Mouse (Mus musculus) adrenal gland, postnatal 25 days (tissue): ENCODE measurements around the gene Cnppd1. TPM values are rescaled to one million over a fixed set of nuclear protein-coding genes. Genes with fewer than 3 reads are reported as not detected.

ENCODE experiments used
- DNase-seq: peaks from one replicate; pipeline ENCODE4 v3.0.0; 2021; ENCODE audit warnings: mixed read lengths
- total RNA-seq: library from RNA; stranded (reverse); gene quantifications from 2 replicates; pipeline ENCODE4 v1.2.3, GENCODE M21; 2021

Gene Cnppd1
- total RNA-seq, 1 experiment from 2014 or later = 48.9 TPM

GRCm38 (mm10) chr1:75147411-75148135, 5.1 kb upstream of the Cnppd1 start:
- no peak for DNase-seq

- no peak for DNase-seq
Measured at GRCm38 (mm10) chr1:75145589-75145988, 3.1 kb upstream of the Cnppd1 start.

- peak; percentile 76 for DNase-seq
Measured at GRCm38 (mm10) chr1:75141486-75142190, 873 bp downstream of the Cnppd1 start.

- DNase-seq = no peak
Measured at GRCm38 (mm10) chr1:75140601-75141190, 1.8 kb downstream of the Cnppd1 start.

GRCm38 (mm10) chr1:75138448-75138847, 4.1 kb downstream of the Cnppd1 start:
- no peak for DNase-seq

GRCm38 (mm10) chr1:75136730-75137129, 5.8 kb downstream of the Cnppd1 start:
- DNase-seq = no peak

- DNase-seq = no peak
Measured at GRCm38 (mm10) chr1:75136293-75136692, 6.2 kb downstream of the Cnppd1 start.

GRCm38 (mm10) chr1:75133421-75134207, 8.9 kb downstream of the Cnppd1 start, which contains the start of gene Slc23a3:
TSS of gene Slc23a3 (minus strand) at chr1:75133890.
- DNase-seq = no peak

GRCm38 (mm10) chr1:75128641-75129040, 13.9 kb downstream of the Cnppd1 start:
- DNase-seq = no peak

- no peak for DNase-seq
Measured at GRCm38 (mm10) chr1:75125418-75125817, 17.1 kb downstream of the Cnppd1 start.

- peak; percentile 94 for DNase-seq
Measured at GRCm38 (mm10) chr1:75124346-75125321, 17.9 kb downstream of the Cnppd1 start, which contains the start of gene Nhej1. TSS of gene Nhej1 (minus strand) at chr1:75125200.

- DNase-seq = no peak
Measured at GRCm38 (mm10) chr1:75122211-75122610, 20.3 kb downstream of the Cnppd1 start.

Other genes starting within 250 kb of the Cnppd1 start
- 2.2 TPM in 1 of 2 replicates, not detected in the other for gene Cryba2, start 249.6 kb downstream of the Cnppd1 start, total RNA-seq
- gene Cfap65, start 207.1 kb downstream of the Cnppd1 start, total RNA-seq = 0.06 TPM in 1 of 2 replicates, not detected in the other
- gene Ihh, start 191.0 kb downstream of the Cnppd1 start, total RNA-seq = 0.24 TPM in 1 of 2 replicates, not detected in the other
- gene Nhej1, start 17.5 kb downstream of the Cnppd1 start, total RNA-seq = 6.1 and 7.2 TPM in 2 replicates
- gene Slc23a3, start 8.8 kb downstream of the Cnppd1 start, total RNA-seq = 0.58 and 1.0 TPM in 2 replicates
- 88.4 and 95.4 TPM in 2 replicates for gene Retreg2, start 67 bp upstream of the Cnppd1 start, total RNA-seq
- gene Zfand2b, start 25.9 kb upstream of the Cnppd1 start, total RNA-seq = 36.0 and 39.8 TPM in 2 replicates
- 29.9 and 33.1 TPM in 2 replicates for gene Abcb6, start 37.7 kb upstream of the Cnppd1 start, total RNA-seq
- 23.5 and 26.4 TPM in 2 replicates for gene Ankzf1, start 49.4 kb upstream of the Cnppd1 start, total RNA-seq
- 45.3 and 50.6 TPM in 2 replicates for gene Atg9a, start 49.5 kb upstream of the Cnppd1 start, total RNA-seq
- 24.2 and 28.7 TPM in 2 replicates for gene Glb1l, start 68.1 kb upstream of the Cnppd1 start, total RNA-seq
- 105 and 133 TPM in 2 replicates for gene Stk16, start 68.1 kb upstream of the Cnppd1 start, total RNA-seq
- 16.3 and 35.1 TPM in 2 replicates for gene Tuba4a, start 77.2 kb upstream of the Cnppd1 start, total RNA-seq
- not detected in 2 replicates for gene A630095N17Rik, start 89.4 kb upstream of the Cnppd1 start, total RNA-seq
- gene Dnajb2, start 93.7 kb upstream of the Cnppd1 start, total RNA-seq = 67.3 and 85.6 TPM in 2 replicates
- gene Ptprn, start 121.8 kb upstream of the Cnppd1 start, total RNA-seq = 41.6 and 54.3 TPM in 2 replicates
- gene Resp18, start 135.7 kb upstream of the Cnppd1 start, total RNA-seq = 101 and 123 TPM in 2 replicates
- 91.1 and 117 TPM in 2 replicates for gene Dnpep, start 175.3 kb upstream of the Cnppd1 start, total RNA-seq
- 9.3 and 14.1 TPM in 2 replicates for gene Des, start 217.6 kb upstream of the Cnppd1 start, total RNA-seq
- 15.8 and 18.1 TPM in 2 replicates for gene Speg, start 232.6 kb upstream of the Cnppd1 start, total RNA-seq